Mouse (Mus musculus) embryonic facial prominence, embryonic 10.5 days (tissue): ENCODE measurements around the gene Ptgr1. TPM values are rescaled to one million over a fixed set of nuclear protein-coding genes. Genes with fewer than 3 reads are reported as not detected.
A peak's percentile ranks its signal among the peaks of the same experiment; 100 is the strongest.

Experiments
- DNase-seq: peaks from one replicate; pipeline ENCODE4 v3.0.0-alpha.2; 2017; ENCODE audit warnings: low spot score
- H3K27ac ChIP-seq: fragments of 300-500 bp; sonication (generic); replicated peaks from 2 replicates; pipeline ENCODE4 v1.5.1; 2016; ENCODE audit warnings: mild to moderate bottlenecking
- H3K27me3 ChIP-seq: fragments of 300-500 bp; sonication (generic); replicated peaks from 2 replicates; pipeline ENCODE4 v1.6.1; 2016; ENCODE audit warnings: low read depth, mild to moderate bottlenecking; ENCODE audit not compliant: poor library complexity, severe bottlenecking
- H3K36me3 ChIP-seq: fragments of 300-500 bp; sonication (generic); replicated peaks from 2 replicates; pipeline ENCODE4 v1.6.1; 2016; ENCODE audit warnings: mild to moderate bottlenecking, moderate library complexity
- H3K4me1 ChIP-seq: fragments of 300-500 bp; sonication (generic); 2 replicates; pipeline ENCODE4 v1.6.1; 2016
- H3K4me3 ChIP-seq: fragments of 300-500 bp; sonication (generic); 2 replicates; pipeline ENCODE4 v1.5.1; 2016; ENCODE audit warnings: mild to moderate bottlenecking, moderate library complexity
- H3K9me3 ChIP-seq: fragments of 300-500 bp; sonication (generic); 2 replicates; pipeline ENCODE4 v1.6.1; 2016; ENCODE audit warnings: mild to moderate bottlenecking
- WGBS: fragments of 180-500 bp; shearing (Covaris S2); methylation state at CpG from one replicate; pipeline ENCODE4 v1.1.7; 2016; 5-methylcytosine and 5-hydroxymethylcytosine counted together
- polyA plus RNA-seq: library from polyadenylated mRNA; unstranded; fragments of >200 nt; fragmentation: Nextera tagmentation; extraction: Ambion mirVana; gene quantifications from 2 replicates; pipeline ENCODE4 v1.2.1, GENCODE M21; 2016

Ptgr1 gene
- 10.3 and 12.9 TPM in 2 replicates for polyA plus RNA-seq

- Histone ChIP-seq H3K4me3 (peak within 1 kb of the TSS; percentile 78), H3K36me3 (no peaks in the 10 kb centered on the region), H3K4me1 (peaks cover 17% of the 10 kb centered on the region; the same call in 1 of the 2 replicates), H3K9me3 (no peaks in the 10 kb centered on the region), H3K27me3 (no peaks in the 10 kb centered on the region), H3K27ac (peak within 1 kb of the TSS; percentile 72)
- peak; percentile 88 for DNase-seq
- 1% methylated on average over 28 of the region's 28 CpGs for WGBS
These were observed at the start of gene Ptgr1 for GRCm38 (mm10) chr4:58986540-58987190. Ptgr1 (minus strand) TSS chr4:58987119.

GRCm38 (mm10) chr4:59035786-59036350 lies 48.9 kb upstream of the Ptgr1 start:
- WGBS: 57% methylated on average over 18 of the region's 18 CpGs
- DNase-seq: peak; percentile 27
- peak overlapping the region; percentile 93 for H3K27ac ChIP-seq

GRCm38 (mm10) chr4:59034918-59035785 lies 48.2 kb upstream of the Ptgr1 start, which contains the start of gene Gng10:
Gng10 (plus strand) TSS chr4:59035088.
- 6% methylated on average over 76 of the region's 76 CpGs for WGBS
- peak within 1 kb of the TSS; percentile 83 for H3K4me3 ChIP-seq

More at GRCm38 (mm10) chr4:59035786-59036350, 48.9 kb upstream of the Ptgr1 start:
- H3K9me3 ChIP-seq: peaks cover 6% of the 10 kb centered on the region; the same call in 1 of the 2 replicates
- H3K4me1 ChIP-seq: peaks cover 10% of the 10 kb centered on the region; the same call in 1 of the 2 replicates
- peaks cover 27% of the 10 kb centered on the region for H3K36me3 ChIP-seq
- H3K4me3 ChIP-seq: peak overlapping the region; percentile 83
- no peaks in the 10 kb centered on the region for H3K27me3 ChIP-seq

GRCm38 (mm10) chr4:59034325-59034917 lies 47.5 kb upstream of the Ptgr1 start:
- Histone ChIP-seq H3K9me3 (peaks cover 8% of the 10 kb centered on the region; the same call in 1 of the 2 replicates), H3K36me3 (peaks cover 13% of the 10 kb centered on the region), H3K4me1 (peaks cover 10% of the 10 kb centered on the region; the same call in 1 of the 2 replicates), H3K4me3 (peak overlapping the region; percentile 83), H3K27ac (no peak overlapping the region), H3K27me3 (no peaks in the 10 kb centered on the region)
- DNase-seq: no peak
- WGBS: 82% methylated on average over 10 of the region's 10 CpGs

More at GRCm38 (mm10) chr4:59034918-59035785, 48.2 kb upstream of the Ptgr1 start, which contains the start of gene Gng10:
- Histone ChIP-seq H3K27me3 (no peaks in the 10 kb centered on the region), H3K36me3 (peaks cover 20% of the 10 kb centered on the region), H3K4me1 (peaks cover 10% of the 10 kb centered on the region; the same call in 1 of the 2 replicates), H3K9me3 (peaks cover 6% of the 10 kb centered on the region; the same call in 1 of the 2 replicates), H3K27ac (peak within 1 kb of the TSS; percentile 93)
- DNase-seq: peak; percentile 77

- Histone ChIP-seq H3K4me3 (no peak overlapping the region), H3K36me3 (peaks cover 50% of the 10 kb centered on the region), H3K27ac (no peak overlapping the region), H3K27me3 (no peaks in the 10 kb centered on the region), H3K4me1 (no peaks in the 10 kb centered on the region), H3K9me3 (no peaks in the 10 kb centered on the region)
- WGBS: 92% methylated on average over 2 of the region's 2 CpGs
- no peak for DNase-seq
These were observed 30.0 kb upstream of the Ptgr1 start for GRCm38 (mm10) chr4:59016922-59017321.

GRCm38 (mm10) chr4:59015181-59015580 lies 28.3 kb upstream of the Ptgr1 start:
- H3K4me1 ChIP-seq: no peaks in the 10 kb centered on the region
- H3K36me3 ChIP-seq: peaks cover 37% of the 10 kb centered on the region
- WGBS: 86% methylated on average over 3 of the region's 3 CpGs
- no peaks in the 10 kb centered on the region for H3K9me3 ChIP-seq
- H3K27me3 ChIP-seq: no peaks in the 10 kb centered on the region
- no peak for DNase-seq
- no peak overlapping the region for H3K4me3 ChIP-seq
- H3K27ac ChIP-seq: no peak overlapping the region

- Histone ChIP-seq H3K9me3 (no peaks in the 10 kb centered on the region), H3K4me1 (peaks cover 12% of the 10 kb centered on the region), H3K36me3 (peaks cover 11% of the 10 kb centered on the region), H3K27me3 (no peaks in the 10 kb centered on the region), H3K4me3 (no peak overlapping the region), H3K27ac (no peak overlapping the region)
- WGBS: 84% methylated on average over 3 of the region's 3 CpGs
- no peak for DNase-seq
These were observed 24.5 kb upstream of the Ptgr1 start for GRCm38 (mm10) chr4:59011446-59011845.

- Histone ChIP-seq H3K4me1 (peaks cover 29% of the 10 kb centered on the region), H3K4me3 (no peak overlapping the region), H3K36me3 (peaks cover 6% of the 10 kb centered on the region; the same call in 1 of the 2 replicates), H3K9me3 (no peaks in the 10 kb centered on the region), H3K27me3 (no peaks in the 10 kb centered on the region), H3K27ac (no peak overlapping the region)
- 76% methylated on average over 4 of the region's 4 CpGs for WGBS
- DNase-seq: no peak
These were observed 22.8 kb upstream of the Ptgr1 start for GRCm38 (mm10) chr4:59009696-59010095.

GRCm38 (mm10) chr4:59009186-59009585 lies 22.3 kb upstream of the Ptgr1 start:
- Histone ChIP-seq H3K27ac (no peak overlapping the region), H3K36me3 (peaks cover 5% of the 10 kb centered on the region; the same call in 1 of the 2 replicates), H3K4me1 (peaks cover 34% of the 10 kb centered on the region), H3K9me3 (no peaks in the 10 kb centered on the region), H3K27me3 (no peaks in the 10 kb centered on the region), H3K4me3 (no peak overlapping the region)
- WGBS: 89% methylated on average over 7 of the region's 7 CpGs
- DNase-seq: no peak

- H3K9me3 ChIP-seq: no peaks in the 10 kb centered on the region
- no peaks in the 10 kb centered on the region for H3K27me3 ChIP-seq
- no peaks in the 10 kb centered on the region for H3K36me3 ChIP-seq
- no peak for DNase-seq
- peaks cover 42% of the 10 kb centered on the region for H3K4me1 ChIP-seq
- no peak overlapping the region for H3K27ac ChIP-seq
- no peak overlapping the region for H3K4me3 ChIP-seq
- 73% methylated on average over 5 of the region's 5 CpGs for WGBS
These were observed 21.1 kb upstream of the Ptgr1 start for GRCm38 (mm10) chr4:59007974-59008373.

- Histone ChIP-seq H3K4me1 (peaks cover 48% of the 10 kb centered on the region), H3K27ac (no peak overlapping the region), H3K9me3 (no peaks in the 10 kb centered on the region), H3K4me3 (no peak overlapping the region), H3K27me3 (no peaks in the 10 kb centered on the region), H3K36me3 (no peaks in the 10 kb centered on the region)
- 73% methylated on average over 6 of the region's 6 CpGs for WGBS
- DNase-seq: no peak
These were observed 20.1 kb upstream of the Ptgr1 start for GRCm38 (mm10) chr4:59007016-59007415.

GRCm38 (mm10) chr4:59006211-59006610 lies 19.3 kb upstream of the Ptgr1 start:
- Histone ChIP-seq H3K4me3 (no peak overlapping the region), H3K27ac (no peak overlapping the region), H3K27me3 (no peaks in the 10 kb centered on the region), H3K9me3 (no peaks in the 10 kb centered on the region), H3K4me1 (peaks cover 48% of the 10 kb centered on the region), H3K36me3 (no peaks in the 10 kb centered on the region)
- 57% methylated on average over 8 of the region's 8 CpGs for WGBS
- DNase-seq: peak; percentile 28
